Mouse (Mus musculus): Measurements from ENCODE around the gene Slamf1. TPM values are rescaled to one million over a fixed set of nuclear protein-coding genes. Genes with fewer than 3 reads are reported as not detected.

Gene Slamf1
- total and polyA plus RNA-seq, 2 experiments, result 0.09 TPM; not detected in 1

DNA sequence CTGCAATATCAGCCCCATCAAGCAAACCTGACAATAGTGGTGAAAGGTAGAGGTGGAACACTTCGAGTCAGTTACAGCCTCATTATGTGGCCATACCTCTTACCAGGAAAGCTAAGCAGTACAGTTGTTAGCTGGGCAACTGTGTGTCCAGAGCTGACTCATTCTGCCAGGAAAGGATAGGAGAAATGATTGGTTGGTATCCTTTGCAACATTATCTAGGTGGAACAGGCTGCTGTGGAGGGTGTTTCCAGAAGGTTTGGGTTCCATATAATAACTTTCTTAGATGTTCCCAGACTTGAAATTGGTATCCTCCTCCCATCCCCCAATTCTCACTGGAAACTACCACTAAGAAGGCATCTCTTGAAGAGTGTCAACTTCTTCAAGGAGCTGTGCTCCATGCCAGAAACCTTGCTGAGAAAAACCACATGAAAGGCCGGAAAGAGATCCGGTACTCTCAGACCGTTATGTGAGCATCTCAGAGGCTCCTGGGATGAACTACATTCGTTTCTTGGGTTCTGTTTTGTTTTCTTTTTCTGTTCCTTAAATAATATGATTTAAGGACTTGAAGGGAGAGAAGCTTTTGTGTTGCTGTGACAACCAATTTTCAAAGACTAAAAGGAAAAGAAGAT lies 15.5 kb downstream of the Slamf1 start:
- TF ChIP-seq POLR2A (IDR thresholded peaks at IDR 0.05; ENCODE audit: extremely low read depth, insufficient read depth, low read length) (no peak), CTCF (IDR thresholded peaks at IDR 0.05; ENCODE audit: low read depth, low read length) (no peak)
- Histone ChIP-seq H3K27ac (replicated peaks; ENCODE audit: insufficient read depth, low read depth, low read length) (no peak overlapping the region), H3K79me2 (ENCODE audit: control insufficient read depth, insufficient read depth, low read length) (no peaks in the 10 kb centered on the region), H3K27me3 (ENCODE audit: control insufficient read depth, insufficient read depth, low read length) (0 out of 2 replicates have a peak, but pooled peaks cover 2% of the 10 kb centered on the region), H3K9ac (ENCODE audit: low read depth, low read length) (no peak overlapping the region), H3K36me3 (ENCODE audit: control insufficient read depth, insufficient read depth, low read length) (no peaks in the 10 kb centered on the region), H3K4me1 (ENCODE audit: control insufficient read depth, insufficient read depth, low read length) (peaks cover 2% of the 10 kb centered on the region; the same call in 1 of the 2 replicates), H3K4me3 (ENCODE audit: insufficient read depth, low read depth, low read length) (no peak overlapping the region)
- no peak for DNase-seq (ENCODE audit: extremely low read depth, low read depth, low spot score)
- WGBS, result 87% methylated on average over 5 of the region's 5 CpGs

DNA sequence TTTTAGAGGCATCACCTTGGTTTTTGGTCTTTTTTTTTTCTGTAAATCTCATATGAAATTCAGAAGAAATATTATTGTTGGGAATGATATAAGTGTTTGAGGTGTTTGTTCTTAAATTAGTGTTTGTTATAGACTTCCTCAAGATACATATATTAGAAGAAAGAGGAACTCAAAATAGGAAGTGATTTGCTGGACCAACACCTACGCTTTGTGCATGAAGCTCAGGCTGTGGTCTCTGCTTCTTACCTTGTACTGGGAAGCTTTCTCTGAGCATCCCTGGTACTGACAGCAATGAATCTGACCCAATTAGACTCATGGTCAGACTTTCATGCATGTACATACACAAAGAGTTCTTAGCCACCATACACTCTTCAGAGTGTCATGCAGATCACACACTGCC lies 18.9 kb downstream of the Slamf1 start:
- WGBS, result 97% methylated on average over 1 of the region's 1 CpGs
- no peak overlapping the region for H3K27ac ChIP-seq (replicated peaks; ENCODE audit: insufficient read depth, low read depth, low read length)
- no peak for TF ChIP-seq CTCF (IDR thresholded peaks at IDR 0.05; ENCODE audit: low read depth, low read length)
- no peak for TF ChIP-seq POLR2A (IDR thresholded peaks at IDR 0.05; ENCODE audit: extremely low read depth, insufficient read depth, low read length)

DNA sequence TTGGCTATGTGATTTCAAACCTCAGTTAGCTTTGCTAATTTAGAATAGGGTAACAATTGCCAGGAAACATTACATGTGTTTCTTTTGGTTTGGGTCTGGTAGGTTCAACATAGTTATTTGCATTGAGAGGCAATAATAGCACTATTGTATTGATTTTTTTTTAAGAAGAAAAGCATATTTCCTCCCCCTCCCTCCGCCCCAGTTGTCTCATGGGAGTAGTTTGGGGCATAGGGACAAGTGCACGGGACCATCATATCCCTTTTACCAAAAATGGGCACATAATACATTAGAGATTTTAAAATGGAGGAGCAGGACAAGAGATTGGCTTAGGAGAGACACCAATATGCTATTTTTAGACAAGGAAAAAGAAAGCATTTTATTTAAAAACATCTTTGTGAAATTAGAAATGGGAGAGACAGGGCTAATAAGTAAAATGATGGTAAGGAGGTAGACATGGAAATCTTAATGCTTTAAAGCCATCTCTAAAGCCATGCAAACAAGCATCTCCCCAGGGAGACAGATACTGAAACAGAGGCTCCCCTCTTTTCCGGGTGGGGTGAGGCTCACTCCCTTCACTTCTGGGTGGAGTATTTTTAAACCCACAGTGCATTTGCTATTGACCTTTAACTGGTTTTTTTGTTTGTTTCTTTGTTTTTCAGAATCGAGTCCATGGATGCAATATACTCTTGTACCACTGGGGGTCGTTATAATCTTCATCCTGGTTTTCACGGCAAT lies 20.5 kb downstream of the Slamf1 start:
- H3K36me3 ChIP-seq (ENCODE audit: control insufficient read depth, insufficient read depth, low read length), result no peaks in the 10 kb centered on the region
- TF ChIP-seq CTCF (IDR thresholded peaks at IDR 0.05; ENCODE audit: low read depth, low read length), result no peak
- TF ChIP-seq POLR2A (IDR thresholded peaks at IDR 0.05; ENCODE audit: extremely low read depth, insufficient read depth, low read length), result no peak

More for the DNA sequence above, 18.9 kb downstream of the Slamf1 start:
- DNase-seq (ENCODE audit: extremely low read depth, low read depth, low spot score), result no peak
- Histone ChIP-seq H3K9ac (ENCODE audit: low read depth, low read length) (no peak overlapping the region), H3K4me3 (ENCODE audit: insufficient read depth, low read depth, low read length) (no peak overlapping the region), H3K4me1 (ENCODE audit: control insufficient read depth, insufficient read depth, low read length) (peaks cover 2% of the 10 kb centered on the region; the same call in 1 of the 2 replicates), H3K27me3 (ENCODE audit: control insufficient read depth, insufficient read depth, low read length) (no peaks in the 10 kb centered on the region), H3K79me2 (ENCODE audit: control insufficient read depth, insufficient read depth, low read length) (no peaks in the 10 kb centered on the region), H3K36me3 (ENCODE audit: control insufficient read depth, insufficient read depth, low read length) (no peaks in the 10 kb centered on the region)

DNA sequence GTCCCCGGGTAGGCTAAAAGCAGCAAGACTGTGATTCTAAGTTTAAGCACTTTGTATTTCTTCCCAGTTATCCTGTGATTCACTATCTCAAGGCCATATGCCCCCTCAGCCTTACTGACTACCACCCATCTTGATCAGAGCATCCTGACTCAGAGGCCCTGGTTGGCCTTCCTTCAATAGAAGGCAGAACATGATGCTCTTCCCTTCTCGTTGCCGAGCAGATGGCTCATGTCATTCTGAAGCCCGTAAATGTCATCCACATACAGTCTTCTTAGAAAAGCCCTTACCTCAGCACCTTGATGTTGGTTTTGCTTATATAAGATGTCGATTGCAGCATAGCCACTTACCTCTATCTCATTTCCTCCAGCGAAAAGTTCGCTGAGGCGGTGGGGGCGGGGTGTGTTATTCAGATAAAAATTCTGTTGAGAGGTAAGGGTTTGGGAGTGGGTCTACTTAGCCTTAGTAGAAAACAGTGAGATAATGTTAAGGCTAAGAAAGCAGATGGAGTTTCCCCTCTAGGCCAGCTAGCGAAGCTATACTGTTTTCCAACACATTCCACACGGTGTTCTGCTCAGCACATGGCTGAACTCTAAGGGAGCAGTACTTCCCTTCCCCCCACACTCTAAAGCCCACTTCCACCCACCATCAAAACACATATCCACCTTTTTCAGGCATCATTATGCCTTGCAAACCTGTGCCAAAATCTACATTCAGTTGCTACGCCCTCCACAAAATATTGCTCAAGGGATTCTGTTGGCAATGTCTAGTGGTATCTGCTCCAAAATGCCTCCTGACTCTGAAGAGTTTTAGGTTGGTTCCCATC lies 21.7 kb downstream of the Slamf1 start:
- no peaks in the 10 kb centered on the region for H3K79me2 ChIP-seq (ENCODE audit: control insufficient read depth, insufficient read depth, low read length)
- no peak overlapping the region for H3K9ac ChIP-seq (ENCODE audit: low read depth, low read length)
- no peaks in the 10 kb centered on the region for H3K27me3 ChIP-seq (ENCODE audit: control insufficient read depth, insufficient read depth, low read length)
- no peak overlapping the region for H3K4me3 ChIP-seq (ENCODE audit: insufficient read depth, low read depth, low read length)
- no peak for TF ChIP-seq CTCF (IDR thresholded peaks at IDR 0.05; ENCODE audit: low read depth, low read length)
- TF ChIP-seq POLR2A (IDR thresholded peaks at IDR 0.05; ENCODE audit: extremely low read depth, insufficient read depth, low read length), result no peak
- DNase-seq (ENCODE audit: extremely low read depth, low read depth, low spot score), result no peak
- WGBS, result 77% methylated on average over 12 of the region's 12 CpGs
- H3K36me3 ChIP-seq (ENCODE audit: control insufficient read depth, insufficient read depth, low read length), result no peaks in the 10 kb centered on the region
- H3K27ac ChIP-seq (replicated peaks; ENCODE audit: insufficient read depth, low read depth, low read length), result no peak overlapping the region
- H3K4me1 ChIP-seq (ENCODE audit: control insufficient read depth, insufficient read depth, low read length), result peaks cover 2% of the 10 kb centered on the region; the same call in 1 of the 2 replicates

More for the DNA sequence above, 20.5 kb downstream of the Slamf1 start:
- WGBS, result 76% methylated on average over 6 of the region's 6 CpGs
- DNase-seq (ENCODE audit: extremely low read depth, low read depth, low spot score), result no peak
- H3K27ac ChIP-seq (replicated peaks; ENCODE audit: insufficient read depth, low read depth, low read length), result no peak overlapping the region
- peaks cover 2% of the 10 kb centered on the region; the same call in 1 of the 2 replicates for H3K4me1 ChIP-seq (ENCODE audit: control insufficient read depth, insufficient read depth, low read length)
- no peaks in the 10 kb centered on the region for H3K79me2 ChIP-seq (ENCODE audit: control insufficient read depth, insufficient read depth, low read length)
- H3K9ac ChIP-seq (ENCODE audit: low read depth, low read length), result no peak overlapping the region
- H3K27me3 ChIP-seq (ENCODE audit: control insufficient read depth, insufficient read depth, low read length), result no peaks in the 10 kb centered on the region
- no peak overlapping the region for H3K4me3 ChIP-seq (ENCODE audit: insufficient read depth, low read depth, low read length)

DNA sequence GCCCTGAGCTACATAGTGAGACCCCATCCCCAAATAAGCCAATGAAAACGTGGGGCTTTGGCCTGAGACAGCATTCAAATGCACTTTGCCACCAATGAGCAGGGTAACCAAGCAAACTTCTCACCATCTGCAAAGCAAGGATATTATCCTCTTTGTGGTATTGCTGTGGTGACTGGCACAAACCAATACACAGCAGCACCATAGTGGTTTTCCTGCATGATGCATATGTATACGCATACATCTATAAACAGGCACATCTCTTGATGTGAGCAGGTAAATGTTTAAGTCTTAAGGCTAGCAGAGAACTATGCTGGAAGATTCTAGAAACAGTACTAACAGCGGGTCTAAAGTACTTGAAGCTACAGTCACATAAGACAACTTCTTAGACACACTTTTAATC lies 22.5 kb downstream of the Slamf1 start:
- no peak overlapping the region for H3K4me3 ChIP-seq (ENCODE audit: insufficient read depth, low read depth, low read length)
- H3K9ac ChIP-seq (ENCODE audit: low read depth, low read length), result no peak overlapping the region
- no peak for TF ChIP-seq CTCF (IDR thresholded peaks at IDR 0.05; ENCODE audit: low read depth, low read length)
- TF ChIP-seq POLR2A (IDR thresholded peaks at IDR 0.05; ENCODE audit: extremely low read depth, insufficient read depth, low read length), result no peak
- no peak for DNase-seq (ENCODE audit: extremely low read depth, low read depth, low spot score)
- peaks cover 2% of the 10 kb centered on the region; the same call in 1 of the 2 replicates for H3K4me1 ChIP-seq (ENCODE audit: control insufficient read depth, insufficient read depth, low read length)
- no peaks in the 10 kb centered on the region for H3K79me2 ChIP-seq (ENCODE audit: control insufficient read depth, insufficient read depth, low read length)
- H3K36me3 ChIP-seq (ENCODE audit: control insufficient read depth, insufficient read depth, low read length), result no peaks in the 10 kb centered on the region
- no peak overlapping the region for H3K27ac ChIP-seq (replicated peaks; ENCODE audit: insufficient read depth, low read depth, low read length)
- no peaks in the 10 kb centered on the region for H3K27me3 ChIP-seq (ENCODE audit: control insufficient read depth, insufficient read depth, low read length)
- 85% methylated on average over 3 of the region's 3 CpGs for WGBS
